Mouse (Mus musculus) liver, adult 2 months (tissue): ENCODE results near the gene Susd2.

Source experiments
- CTCF ChIP-seq: fragments of 200-500 bp; IDR thresholded peaks from 2 replicates; pipeline ENCODE4 v1.5.1; 2011; ENCODE audit warnings: low read depth, low read length, control low read depth
- POLR2A ChIP-seq: fragments of 200-500 bp; IDR thresholded peaks from 2 replicates; pipeline ENCODE4 v1.6.1; 2011; ENCODE audit warnings: low read length, control low read depth; ENCODE audit not compliant: insufficient read depth; ENCODE audit errors: extremely low read depth

- TF ChIP-seq CTCF (no peak), POLR2A (no peak)
These were observed 54.7 kb downstream of the Susd2 start, which contains the start of gene Ggt5 for GRCm38 (mm10) chr10:75589129-75589528.
